Mouse (Mus musculus): ENCODE measurements around the gene Ube2o.

DNA sequence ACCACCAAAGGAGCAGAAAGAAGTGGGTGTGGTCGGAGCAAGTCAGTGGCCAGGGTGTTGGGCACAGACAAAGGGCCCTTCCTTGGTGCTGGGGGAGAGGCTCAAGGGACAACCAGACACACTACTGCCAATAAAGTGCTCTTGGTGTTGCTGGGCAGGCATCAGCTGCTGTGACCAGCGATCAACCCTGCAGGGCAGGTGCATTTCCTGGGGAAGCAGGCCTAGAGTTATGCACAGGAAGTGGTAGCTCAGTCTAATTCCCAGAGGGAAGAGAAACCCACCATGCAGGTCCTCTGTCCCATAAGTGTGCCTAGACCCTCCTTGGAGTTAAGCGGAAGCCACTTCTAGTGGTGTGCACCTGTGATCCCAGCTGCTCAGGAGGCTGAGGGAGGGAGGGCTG lies 26.5 kb upstream of the Ube2o start:
- TF ChIP-seq CTCF (IDR thresholded peaks at IDR 0.05; ENCODE audit: extremely low read depth, insufficient read depth, insufficient read length, insufficient replicate concordance), result no peak
- no peak for TF ChIP-seq POLR2A (IDR thresholded peaks at IDR 0.05; ENCODE audit: low read depth, low read length)

Measured in spleen, adult 2 months (tissue).